Mouse (Mus musculus) cerebellum, adult 2 months (tissue): Measurements from ENCODE around the gene Slc7a11.

Experiments
- CTCF ChIP-seq: fragments of 200-500 bp; IDR thresholded peaks from 2 replicates; pipeline ENCODE4 v1.5.1; 2011; ENCODE audit warnings: low read depth, mild to moderate bottlenecking, control low read depth, low read length, moderate library complexity, borderline replicate concordance; ENCODE audit not compliant: insufficient read depth
- POLR2A ChIP-seq: fragments of 200-500 bp; IDR thresholded peaks from 2 replicates; pipeline ENCODE4 v1.6.1; 2011; ENCODE audit warnings: low read length, control low read depth, borderline replicate concordance; ENCODE audit not compliant: insufficient read depth

DNA sequence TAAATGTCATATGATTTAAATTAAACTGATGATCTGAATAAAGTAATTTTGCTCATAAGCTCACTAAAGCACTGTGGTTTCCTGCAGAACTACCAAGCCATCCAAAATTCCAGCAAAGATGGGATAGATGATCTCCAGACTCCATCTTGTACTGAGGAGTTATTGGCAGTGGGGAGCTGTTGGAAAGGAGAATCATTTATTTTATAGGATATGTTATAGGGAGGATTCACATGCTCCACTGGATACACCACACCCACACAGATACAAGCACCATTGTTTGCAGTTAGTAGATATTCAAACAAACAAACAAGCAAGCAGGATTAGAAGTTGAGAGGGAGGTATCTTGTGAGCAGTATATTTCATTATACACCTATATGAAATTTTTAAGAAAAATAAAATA is 399.3 kb downstream of the Slc7a11 start:
- TF ChIP-seq CTCF (no peak), POLR2A (no peak)
